Mouse (Mus musculus): ENCODE measurements around the gene Wnt8b. TPM values are rescaled to one million over a fixed set of nuclear protein-coding genes. Genes with fewer than 3 reads are reported as not detected.

Gene Wnt8b
- polyA plus RNA-seq, 1 experiment from 2014 or later: 2.6 TPM

GRCm38 (mm10) chr19:44513054-44513833, 20.0 kb downstream of the Wnt8b start:
- Histone ChIP-seq H3K4me3 (replicated peaks) (no peak overlapping the region), H3K36me3 (no peaks in the 10 kb centered on the region), H3K9ac (no peak overlapping the region), H3K27me3 (peaks cover 74% of the 10 kb centered on the region), H3K9me3 (replicated peaks) (no peaks in the 10 kb centered on the region), H3K4me2 (peak overlapping the region; percentile 97), H3K27ac (peak overlapping the region; percentile 85), H3K4me1 (peaks cover 83% of the 10 kb centered on the region)
- no peak for ATAC-seq (replicated peaks; ENCODE audit: low FRiP score)
- WGBS: 18% methylated on average over 11 of the region's 11 CpGs

GRCm38 (mm10) chr19:44513921-44514482, 20.7 kb downstream of the Wnt8b start:
- Histone ChIP-seq H3K4me1 (peaks cover 91% of the 10 kb centered on the region), H3K9me3 (replicated peaks) (no peaks in the 10 kb centered on the region), H3K36me3 (no peaks in the 10 kb centered on the region), H3K27ac (peak overlapping the region; percentile 85), H3K4me3 (replicated peaks) (no peak overlapping the region), H3K4me2 (peak overlapping the region; percentile 14), H3K9ac (no peak overlapping the region), H3K27me3 (peaks cover 69% of the 10 kb centered on the region)
- 17% methylated on average over 7 of the region's 7 CpGs for WGBS
- no peak for ATAC-seq (replicated peaks; ENCODE audit: low FRiP score)

DNA sequence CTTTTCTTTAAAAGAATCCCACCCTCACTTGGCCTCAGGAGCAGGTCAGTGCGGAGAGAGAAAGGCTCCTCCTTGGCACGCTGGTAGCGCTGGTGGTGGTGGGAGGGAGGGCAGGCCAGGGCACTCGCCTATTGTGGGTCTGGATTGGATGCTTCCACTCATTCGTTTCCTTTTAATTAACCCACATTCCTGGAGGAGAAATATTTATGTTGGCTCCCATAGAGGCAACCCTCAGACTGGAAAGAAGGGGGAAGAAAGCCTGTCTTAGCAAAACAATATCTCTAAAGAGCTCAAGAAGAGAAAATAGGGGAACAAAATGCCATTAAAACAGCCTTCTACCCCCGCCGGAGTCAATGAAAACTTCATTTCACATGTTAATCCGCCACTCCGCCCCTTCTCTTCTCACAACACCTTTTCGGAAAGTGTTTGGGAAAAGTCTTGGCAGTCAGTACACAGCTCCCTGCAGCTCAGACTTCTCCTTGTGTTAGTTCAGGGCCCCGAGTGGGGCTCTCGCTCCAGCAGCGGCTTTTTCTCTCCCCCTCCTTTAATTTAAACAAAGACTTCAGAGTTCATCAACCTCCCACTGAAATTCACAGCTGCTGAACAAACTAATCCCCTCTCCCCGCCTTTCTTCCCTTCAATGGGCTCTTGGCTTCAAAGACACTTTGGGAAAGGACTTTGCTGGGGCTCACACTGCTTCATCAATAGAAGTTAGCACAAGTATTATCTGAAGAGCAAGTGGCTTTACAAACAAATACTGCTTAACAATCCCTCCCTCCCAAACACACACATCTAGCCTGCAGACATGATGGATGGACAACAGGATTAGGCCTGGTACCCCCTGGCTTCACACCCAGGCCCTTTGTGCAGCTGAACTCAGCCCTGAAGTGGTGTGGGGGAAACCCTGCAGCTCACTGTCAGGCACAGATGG, 21.5 kb downstream of the Wnt8b start:
- peaks cover 97% of the 10 kb centered on the region for H3K4me1 ChIP-seq
- H3K9me3 ChIP-seq (replicated peaks): no peaks in the 10 kb centered on the region
- no peaks in the 10 kb centered on the region for H3K36me3 ChIP-seq
- no peak overlapping the region for H3K9ac ChIP-seq
- peak overlapping the region; percentile 14 for H3K4me2 ChIP-seq
- 0 out of 2 replicates have a peak, but pooled peaks have one; percentile 44 for ATAC-seq (replicated peaks; ENCODE audit: low FRiP score)
- 11% methylated on average over 14 of the region's 14 CpGs for WGBS
- no peak overlapping the region for H3K4me3 ChIP-seq (replicated peaks)
- peaks cover 63% of the 10 kb centered on the region for H3K27me3 ChIP-seq
- H3K27ac ChIP-seq: peak overlapping the region; percentile 85

DNA sequence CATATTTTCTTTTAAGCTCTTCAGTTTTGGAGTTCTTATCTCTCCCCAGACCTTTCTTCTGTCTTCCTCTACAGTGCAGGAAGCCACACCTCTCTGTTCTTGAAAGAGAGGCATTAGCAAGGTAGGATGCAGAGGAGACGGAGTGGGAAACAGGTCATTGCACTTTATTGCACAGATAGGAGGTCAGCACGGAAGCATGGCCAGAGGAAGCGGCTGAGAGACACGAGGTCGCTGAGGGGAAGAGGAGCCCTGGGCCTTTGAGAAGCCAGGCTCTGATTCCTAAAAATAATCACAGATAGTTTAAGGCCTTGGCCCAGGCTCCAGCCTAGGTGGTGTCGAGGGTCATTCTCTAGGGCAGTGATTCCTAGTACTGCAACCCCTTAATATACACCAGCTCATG, 22.5 kb downstream of the Wnt8b start:
- no peak overlapping the region for H3K9ac ChIP-seq
- WGBS: 21% methylated on average over 6 of the region's 6 CpGs
- no peak overlapping the region for H3K4me2 ChIP-seq
- H3K9me3 ChIP-seq (replicated peaks): no peaks in the 10 kb centered on the region
- peaks cover 91% of the 10 kb centered on the region for H3K4me1 ChIP-seq
- H3K4me3 ChIP-seq (replicated peaks): no peak overlapping the region
- no peaks in the 10 kb centered on the region for H3K36me3 ChIP-seq
- ATAC-seq (replicated peaks; ENCODE audit: low FRiP score): no peak
- peaks cover 53% of the 10 kb centered on the region for H3K27me3 ChIP-seq
- H3K27ac ChIP-seq: peak overlapping the region; percentile 85

GRCm38 (mm10) chr19:44517996-44518768, 24.9 kb downstream of the Wnt8b start:
- Histone ChIP-seq H3K27me3 (peaks cover 30% of the 10 kb centered on the region; the same call in 1 of the 2 replicates), H3K9me3 (replicated peaks) (no peaks in the 10 kb centered on the region), H3K9ac (no peak overlapping the region), H3K4me3 (replicated peaks) (no peak overlapping the region), H3K4me1 (peaks cover 68% of the 10 kb centered on the region), H3K36me3 (no peaks in the 10 kb centered on the region), H3K4me2 (no peak overlapping the region), H3K27ac (peak overlapping the region; percentile 32; the same call in 1 of the 2 replicates)
- ATAC-seq (replicated peaks; ENCODE audit: low FRiP score): 0 out of 2 replicates have a peak, but pooled peaks have one; percentile 15
- 58% methylated on average over 12 of the region's 12 CpGs for WGBS

- Histone ChIP-seq H3K9me3 (replicated peaks) (no peaks in the 10 kb centered on the region), H3K27me3 (peaks cover 20% of the 10 kb centered on the region; the same call in 1 of the 2 replicates), H3K4me1 (peaks cover 58% of the 10 kb centered on the region), H3K4me2 (no peak overlapping the region), H3K4me3 (replicated peaks) (no peak overlapping the region), H3K9ac (no peak overlapping the region), H3K27ac (no peak overlapping the region), H3K36me3 (no peaks in the 10 kb centered on the region)
- peak; percentile 69 for ATAC-seq (replicated peaks; ENCODE audit: low FRiP score)
- WGBS: 20% methylated on average over 7 of the region's 7 CpGs
Measured at GRCm38 (mm10) chr19:44519152-44519551, 25.9 kb downstream of the Wnt8b start.

DNA sequence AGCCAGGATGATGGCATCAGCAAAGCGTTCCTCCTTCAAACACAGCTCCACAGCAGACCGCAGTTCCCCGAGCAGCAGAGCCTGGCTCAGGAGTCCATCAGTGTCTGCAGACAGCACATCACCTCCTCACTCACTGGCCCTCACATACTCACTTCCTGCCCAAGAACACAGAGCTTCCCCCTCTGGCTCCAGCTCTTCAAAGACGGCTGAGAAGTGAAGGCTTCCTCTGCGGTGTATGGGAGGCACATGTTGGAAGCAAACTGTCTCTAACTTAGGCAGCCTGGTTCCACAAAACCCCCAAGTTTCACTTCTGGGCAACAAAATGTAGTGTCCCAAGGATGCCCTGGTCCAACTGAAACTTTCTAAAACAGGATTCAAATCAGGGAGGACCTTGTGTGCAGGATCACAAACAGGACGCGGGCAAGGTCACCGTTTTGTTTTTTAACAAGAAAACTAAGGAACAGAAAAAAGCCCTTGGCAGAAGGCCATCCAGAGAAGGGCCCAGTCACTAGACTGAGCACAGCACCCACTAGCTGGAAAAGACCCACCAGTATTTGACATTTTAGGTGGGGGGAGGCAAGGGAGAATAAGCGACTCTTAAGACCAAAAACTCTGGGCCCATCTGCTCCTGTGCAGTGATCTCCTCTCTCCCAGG, 32.4 kb downstream of the Wnt8b start:
- no peak for ATAC-seq (replicated peaks; ENCODE audit: low FRiP score)
- Histone ChIP-seq H3K36me3 (no peaks in the 10 kb centered on the region), H3K27ac (no peak overlapping the region), H3K9ac (no peak overlapping the region), H3K9me3 (replicated peaks) (no peaks in the 10 kb centered on the region), H3K4me2 (no peak overlapping the region), H3K4me3 (replicated peaks) (no peak overlapping the region), H3K4me1 (no peaks in the 10 kb centered on the region), H3K27me3 (no peaks in the 10 kb centered on the region; the same call in 1 of the 2 replicates)
- WGBS: 73% methylated on average over 9 of the region's 9 CpGs

- H3K27me3 ChIP-seq: no peaks in the 10 kb centered on the region; the same call in none of the 2 replicates
- no peaks in the 10 kb centered on the region for H3K9me3 ChIP-seq (replicated peaks)
- no peak overlapping the region for H3K4me3 ChIP-seq (replicated peaks)
- H3K4me1 ChIP-seq: no peaks in the 10 kb centered on the region
- 79% methylated on average over 6 of the region's 6 CpGs for WGBS
- ATAC-seq (replicated peaks; ENCODE audit: low FRiP score): no peak
- no peak overlapping the region for H3K9ac ChIP-seq
- no peak overlapping the region for H3K4me2 ChIP-seq
- H3K36me3 ChIP-seq: no peaks in the 10 kb centered on the region
- no peak overlapping the region for H3K27ac ChIP-seq
Measured at GRCm38 (mm10) chr19:44530018-44530417, 36.7 kb downstream of the Wnt8b start.

- Histone ChIP-seq H3K36me3 (no peaks in the 10 kb centered on the region), H3K4me1 (no peaks in the 10 kb centered on the region), H3K4me3 (replicated peaks) (no peak overlapping the region), H3K4me2 (no peak overlapping the region), H3K27ac (no peak overlapping the region), H3K27me3 (no peaks in the 10 kb centered on the region; the same call in none of the 2 replicates), H3K9ac (no peak overlapping the region), H3K9me3 (replicated peaks) (peaks cover 3% of the 10 kb centered on the region; the same call in 1 of the 2 replicates)
- ATAC-seq (replicated peaks; ENCODE audit: low FRiP score): 0 out of 2 replicates have a peak, but pooled peaks have one; percentile 29
- 30% methylated on average over 3 of the region's 3 CpGs for WGBS
Measured at GRCm38 (mm10) chr19:44535376-44535775, 42.1 kb downstream of the Wnt8b start.

DNA sequence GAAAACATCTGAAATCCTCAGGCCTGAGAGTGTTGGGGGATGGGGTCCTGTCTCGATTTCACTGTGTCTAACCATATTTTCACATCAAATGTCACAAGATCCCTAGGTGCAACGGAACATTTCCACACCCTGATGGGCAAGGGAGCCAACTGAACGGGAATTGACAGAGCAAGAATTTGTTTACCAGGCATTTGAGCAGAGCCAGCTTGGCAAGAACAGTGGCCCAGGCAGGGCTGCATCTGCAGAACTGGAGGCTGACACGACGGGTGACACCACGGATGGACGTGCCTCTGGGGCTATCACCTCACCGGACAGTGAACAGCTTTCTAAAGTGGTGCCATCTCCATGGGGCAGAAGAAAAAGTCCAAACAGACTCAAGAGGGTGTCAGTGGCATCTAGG, 44.1 kb downstream of the Wnt8b start:
- ATAC-seq (replicated peaks; ENCODE audit: low FRiP score): no peak
- peaks cover 11% of the 10 kb centered on the region; the same call in 1 of the 2 replicates for H3K9me3 ChIP-seq (replicated peaks)
- no peak overlapping the region for H3K9ac ChIP-seq
- 69% methylated on average over 8 of the region's 8 CpGs for WGBS
- H3K4me2 ChIP-seq: no peak overlapping the region
- H3K4me1 ChIP-seq: no peaks in the 10 kb centered on the region
- H3K27ac ChIP-seq: no peak overlapping the region
- H3K27me3 ChIP-seq: no peaks in the 10 kb centered on the region
- H3K4me3 ChIP-seq (replicated peaks): no peak overlapping the region
- H3K36me3 ChIP-seq: no peaks in the 10 kb centered on the region

All from kidney, embryonic 15.5 days (tissue).